Mouse (Mus musculus) heart, embryonic 11.5 days (tissue): ENCODE results near the gene Gm17359. TPM values are rescaled to one million over a fixed set of nuclear protein-coding genes. Genes with fewer than 3 reads are reported as not detected.

ENCODE experiments used
- ATAC-seq: fragments of 200-750 bp; cut with Nextera tagmentation; replicated peaks from 2 replicates; pipeline ENCODE4 v1.8.0; 2017; ENCODE audit warnings: moderate library complexity; ENCODE audit not compliant: insufficient number of reproducible peaks, low FRiP score, low TSS enrichment
- H3K27ac ChIP-seq: fragments of 300-500 bp; sonication (generic); 2 replicates; pipeline ENCODE4 v1.5.1; 2014; ENCODE audit warnings: mild to moderate bottlenecking, low read depth, low read length
- H3K27me3 ChIP-seq: fragments of 300-500 bp; sonication (generic); 2 replicates; pipeline ENCODE4 v1.6.1; 2014; ENCODE audit warnings: mild to moderate bottlenecking, low read length, mixed read lengths; ENCODE audit not compliant: control insufficient read depth, insufficient read depth
- H3K36me3 ChIP-seq: fragments of 300-500 bp; sonication (generic); 2 replicates; pipeline ENCODE4 v1.6.1; 2014; ENCODE audit warnings: mild to moderate bottlenecking, low read length, moderate library complexity, mixed read lengths; ENCODE audit not compliant: control insufficient read depth, insufficient read depth
- H3K4me1 ChIP-seq: fragments of 300-500 bp; sonication (generic); 2 replicates; pipeline ENCODE4 v1.6.1; 2014; ENCODE audit warnings: low read length; ENCODE audit not compliant: control insufficient read depth, insufficient read depth
- H3K4me2 ChIP-seq: fragments of 300-500 bp; sonication (generic); 2 replicates; pipeline ENCODE4 v1.6.1; 2014; ENCODE audit warnings: mild to moderate bottlenecking, moderate library complexity
- H3K4me3 ChIP-seq: fragments of 300-500 bp; sonication (generic); 2 replicates; pipeline ENCODE4 v1.5.1; 2014; ENCODE audit warnings: low read depth, low read length
- H3K9ac ChIP-seq: fragments of 300-500 bp; sonication (generic); 2 replicates; pipeline ENCODE4 v1.6.1; 2014; ENCODE audit warnings: mild to moderate bottlenecking, low read depth, low read length, moderate library complexity
- H3K9me3 ChIP-seq: fragments of 300-500 bp; sonication (generic); replicated peaks from 2 replicates; pipeline ENCODE4 v1.6.1; 2016; ENCODE audit warnings: low read length; ENCODE audit not compliant: control insufficient read depth
- WGBS: fragments of 180-500 bp; shearing (Covaris S2); extraction: QIAGEN DNeasy Blood & Tissue Kit; methylation state at CpG from one replicate; pipeline ENCODE4 v1.1.7; 2014; ENCODE audit not compliant: insufficient replicate concordance; 5-methylcytosine and 5-hydroxymethylcytosine counted together
- polyA plus RNA-seq: library from polyadenylated mRNA; unstranded; fragments of >200 nt; fragmentation: Nextera tagmentation; extraction: Ambion mirVana; gene quantifications from 2 replicates; pipeline ENCODE4 v1.2.1, GENCODE M21; 2014

The Gm17359 gene
- polyA plus RNA-seq = not detected in 2 replicates

DNA sequence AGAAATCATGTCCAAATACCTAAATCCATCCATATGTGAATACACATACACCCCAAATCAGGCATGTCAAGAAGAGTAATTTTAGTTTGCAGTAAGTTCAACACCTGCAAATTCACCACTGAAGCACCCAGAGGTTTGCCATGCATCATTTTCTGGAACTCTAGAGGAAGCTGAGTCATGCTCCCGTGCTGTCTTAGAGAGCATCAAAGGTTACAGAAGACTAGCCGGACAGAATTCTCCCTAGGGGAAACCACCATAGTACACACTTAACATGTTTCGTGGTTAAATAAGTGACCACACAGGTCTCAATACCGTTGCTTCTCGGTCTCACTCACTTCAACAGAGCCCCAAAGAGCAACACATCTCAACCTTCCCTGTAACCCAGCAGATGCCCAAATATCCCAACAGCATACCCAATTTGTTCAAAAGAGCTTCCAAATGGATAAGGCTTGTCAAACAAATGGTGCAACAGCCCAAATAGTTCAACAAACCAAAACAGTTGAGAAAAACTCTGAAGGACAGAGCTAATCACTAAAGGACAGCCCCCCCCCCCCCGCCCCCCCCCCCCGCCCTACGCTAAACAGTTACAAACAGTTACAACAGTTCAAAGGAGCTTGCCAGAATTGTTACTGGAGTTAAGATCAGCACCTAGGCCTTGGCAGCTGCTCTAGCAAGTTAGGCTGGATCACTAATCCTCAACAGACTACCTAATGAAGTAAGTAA is at the start of gene Gm17359:
Gm17359 (plus strand) TSS at position 618 of the 723 bp plus-strand sequence.
- H3K4me2 ChIP-seq = no peak within 1 kb of the TSS
- H3K9ac ChIP-seq = no peak within 1 kb of the TSS
- WGBS = 66% methylated on average over 8 of the region's 8 CpGs
- H3K4me1 ChIP-seq = no peaks in the 10 kb centered on the region
- no peaks in the 10 kb centered on the region for H3K9me3 ChIP-seq
- no peaks in the 10 kb centered on the region for H3K27me3 ChIP-seq
- no peak within 1 kb of the TSS for H3K27ac ChIP-seq
- no peak for ATAC-seq
- H3K36me3 ChIP-seq = no peaks in the 10 kb centered on the region
- H3K4me3 ChIP-seq = no peak within 1 kb of the TSS

DNA sequence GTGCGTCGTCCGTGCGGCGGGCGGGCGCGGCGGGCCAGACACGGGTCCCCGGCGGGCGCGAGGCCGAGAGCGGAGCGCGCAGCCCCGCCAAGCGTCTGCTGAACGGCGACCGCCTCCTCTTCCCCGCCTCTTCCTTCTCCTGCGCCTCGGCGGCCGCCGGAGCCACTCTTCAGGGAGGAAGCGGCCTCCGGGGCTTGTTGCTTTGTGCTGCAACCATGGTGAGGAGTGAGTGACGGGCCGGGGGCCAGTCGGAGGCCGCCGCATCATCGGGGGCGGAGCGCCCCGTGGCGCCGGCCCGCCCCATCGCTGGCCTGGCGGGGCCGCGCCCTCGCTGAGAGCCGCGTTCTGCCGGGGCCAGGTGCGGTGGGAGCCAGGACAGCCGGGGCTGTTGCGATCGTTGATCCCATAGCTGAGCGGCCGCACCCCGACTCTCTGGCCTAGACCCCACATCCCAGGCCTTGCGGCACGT is 49.3 kb upstream of the Gm17359 start:
- H3K4me1 ChIP-seq = peaks cover 18% of the 10 kb centered on the region
- peak overlapping the region; percentile 99 for H3K27ac ChIP-seq
- peak overlapping the region; percentile 83 for H3K4me2 ChIP-seq
- H3K9ac ChIP-seq = peak overlapping the region; percentile 94
- peak overlapping the region; percentile 85 for H3K4me3 ChIP-seq
- no peaks in the 10 kb centered on the region for H3K9me3 ChIP-seq
- ATAC-seq = peak; percentile 98
- no peaks in the 10 kb centered on the region for H3K36me3 ChIP-seq
- H3K27me3 ChIP-seq = no peaks in the 10 kb centered on the region
- under 1% methylated on average over 56 of the region's 60 CpGs for WGBS

DNA sequence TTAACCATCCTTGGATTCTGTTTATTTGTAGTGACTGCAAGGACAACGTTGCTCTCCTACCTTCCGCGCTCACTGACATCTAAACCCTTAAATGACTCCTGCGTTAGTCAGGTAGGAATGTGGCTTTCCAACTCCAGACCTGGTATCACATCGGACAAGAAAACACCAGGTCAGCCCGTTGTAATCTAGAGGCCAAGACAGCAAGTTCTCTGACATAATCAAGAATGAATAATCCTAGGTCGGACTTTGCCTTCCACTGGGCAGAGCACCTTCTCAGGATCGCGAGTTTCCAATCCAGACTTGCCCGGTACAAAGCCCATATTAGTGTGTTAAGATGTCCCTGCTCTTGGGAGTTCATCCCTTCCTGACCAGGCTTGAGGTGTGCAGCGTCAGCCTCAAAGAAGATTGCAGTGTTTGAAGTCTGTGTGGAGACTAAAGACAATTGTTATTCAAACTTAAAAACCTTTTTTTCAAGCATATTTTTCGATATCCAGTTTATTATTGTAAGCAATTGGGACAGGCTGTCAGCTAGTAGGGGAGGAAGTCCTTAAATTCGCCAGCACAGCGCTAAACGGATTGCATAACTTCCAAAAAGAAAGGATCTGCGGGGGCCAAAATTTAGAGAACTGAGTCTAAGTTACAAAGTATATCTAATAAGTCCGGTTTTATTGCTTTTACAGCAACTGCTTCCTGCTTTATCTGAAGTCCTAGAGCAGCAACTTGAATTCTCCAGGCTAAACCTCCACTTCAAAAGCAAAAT is 48.6 kb upstream of the Gm17359 start:
- Histone ChIP-seq H3K27ac (no peak overlapping the region; the same call in 1 of the 2 replicates), H3K4me1 (peaks cover 18% of the 10 kb centered on the region), H3K4me3 (peak overlapping the region; percentile 85), H3K36me3 (no peaks in the 10 kb centered on the region), H3K4me2 (peak overlapping the region; percentile 83), H3K9me3 (no peaks in the 10 kb centered on the region), H3K27me3 (no peaks in the 10 kb centered on the region), H3K9ac (peak overlapping the region; percentile 94)
- ATAC-seq = no peak
- 15% methylated on average over 17 of the region's 17 CpGs for WGBS

DNA sequence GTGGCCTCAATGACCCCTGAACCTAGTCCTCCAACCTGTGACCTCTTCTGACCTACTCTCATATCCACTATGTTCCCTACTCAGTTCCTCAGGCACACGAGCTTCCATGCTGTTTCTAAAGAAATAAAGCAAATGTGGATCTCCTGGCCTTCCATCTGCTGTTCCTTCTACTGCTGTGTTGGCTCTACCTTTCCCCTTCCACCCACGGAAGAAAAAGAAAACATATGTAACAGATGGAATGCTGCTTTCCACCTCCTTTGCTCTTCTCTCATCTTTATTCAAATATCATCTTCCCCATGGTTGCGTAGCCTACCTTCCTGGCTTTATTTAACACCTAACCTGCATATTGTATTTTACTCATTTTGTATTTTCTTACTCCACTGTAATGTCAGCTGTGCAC is 47.4 kb upstream of the Gm17359 start:
- H3K4me3 ChIP-seq = no peak overlapping the region
- ATAC-seq = no peak
- no peak overlapping the region for H3K9ac ChIP-seq
- H3K36me3 ChIP-seq = no peaks in the 10 kb centered on the region
- H3K9me3 ChIP-seq = no peaks in the 10 kb centered on the region
- H3K4me2 ChIP-seq = no peak overlapping the region
- peaks cover 13% of the 10 kb centered on the region for H3K4me1 ChIP-seq
- 79% methylated on average over 3 of the region's 3 CpGs for WGBS
- H3K27me3 ChIP-seq = no peaks in the 10 kb centered on the region
- no peak overlapping the region for H3K27ac ChIP-seq

DNA sequence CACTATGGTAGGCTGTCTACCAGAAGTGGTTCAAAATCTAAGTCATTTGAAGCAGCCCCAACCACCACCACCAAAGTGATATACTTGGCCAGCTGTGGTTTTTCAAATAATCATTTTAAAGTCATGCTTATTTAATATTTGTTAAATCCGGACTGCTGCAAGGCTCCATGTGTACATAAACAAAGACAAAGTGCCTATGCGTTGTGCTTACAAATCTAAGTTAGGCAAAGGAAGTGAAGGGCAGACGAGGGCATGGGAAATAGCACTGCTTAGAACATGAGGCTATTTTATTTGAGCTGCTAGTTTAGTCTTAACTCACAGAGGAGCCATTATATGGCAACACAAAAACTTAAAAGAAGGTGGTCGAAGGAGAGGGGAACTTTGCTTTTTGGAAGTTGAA is 43.4 kb upstream of the Gm17359 start:
- Histone ChIP-seq H3K36me3 (no peaks in the 10 kb centered on the region), H3K4me3 (no peak overlapping the region), H3K4me2 (no peak overlapping the region), H3K9ac (no peak overlapping the region), H3K27me3 (no peaks in the 10 kb centered on the region), H3K4me1 (no peaks in the 10 kb centered on the region), H3K9me3 (no peaks in the 10 kb centered on the region), H3K27ac (no peak overlapping the region)
- 61% methylated on average over 4 of the region's 4 CpGs for WGBS
- ATAC-seq = no peak

DNA sequence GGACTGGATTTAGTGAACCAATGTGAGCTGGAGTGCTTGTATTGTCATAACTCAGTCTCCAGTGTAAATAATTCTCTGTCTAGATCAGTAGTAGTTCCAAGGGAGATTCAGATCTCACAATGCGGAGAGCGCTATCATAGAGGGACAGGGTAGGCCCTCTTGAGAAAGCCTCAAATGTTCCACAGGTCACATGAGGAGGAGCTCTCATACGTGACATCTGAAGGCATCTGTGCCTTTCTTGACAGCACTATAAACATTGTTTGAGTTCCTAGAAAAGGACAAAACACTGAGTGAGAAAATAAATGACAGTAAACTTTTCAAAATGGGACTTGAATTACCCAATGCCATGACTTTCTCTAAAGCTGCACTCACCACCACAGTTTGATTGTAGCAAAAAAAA is 41.8 kb upstream of the Gm17359 start:
- Histone ChIP-seq H3K4me1 (no peaks in the 10 kb centered on the region), H3K36me3 (no peaks in the 10 kb centered on the region), H3K27me3 (no peaks in the 10 kb centered on the region), H3K9ac (no peak overlapping the region), H3K4me2 (no peak overlapping the region), H3K4me3 (no peak overlapping the region), H3K9me3 (no peaks in the 10 kb centered on the region), H3K27ac (no peak overlapping the region)
- WGBS = 84% methylated on average over 3 of the region's 3 CpGs
- ATAC-seq = no peak

DNA sequence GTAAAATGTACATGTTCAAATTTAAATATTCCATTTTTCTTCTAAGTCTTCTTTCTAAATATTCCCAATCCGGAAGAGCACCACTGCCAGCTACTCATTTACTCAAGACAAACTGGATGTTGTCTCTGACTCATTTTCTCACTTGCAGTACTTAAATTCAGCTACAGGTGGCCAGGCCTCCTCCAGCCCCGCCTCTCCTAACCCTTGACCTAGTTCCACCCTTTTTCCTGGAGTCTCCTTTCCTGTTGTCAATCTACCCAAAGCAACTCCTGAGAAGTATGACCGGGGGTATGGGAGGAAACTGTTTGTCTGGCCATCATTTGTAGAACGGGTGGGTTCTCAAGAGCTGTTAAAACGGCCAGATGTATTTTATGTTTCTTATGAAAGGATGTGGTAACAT is 40.4 kb upstream of the Gm17359 start:
- Histone ChIP-seq H3K9ac (no peak overlapping the region), H3K4me1 (no peaks in the 10 kb centered on the region), H3K27me3 (no peaks in the 10 kb centered on the region), H3K27ac (no peak overlapping the region), H3K36me3 (no peaks in the 10 kb centered on the region), H3K9me3 (no peaks in the 10 kb centered on the region), H3K4me2 (no peak overlapping the region), H3K4me3 (no peak overlapping the region)
- ATAC-seq = no peak
- WGBS = 63% methylated on average over 5 of the region's 5 CpGs

DNA sequence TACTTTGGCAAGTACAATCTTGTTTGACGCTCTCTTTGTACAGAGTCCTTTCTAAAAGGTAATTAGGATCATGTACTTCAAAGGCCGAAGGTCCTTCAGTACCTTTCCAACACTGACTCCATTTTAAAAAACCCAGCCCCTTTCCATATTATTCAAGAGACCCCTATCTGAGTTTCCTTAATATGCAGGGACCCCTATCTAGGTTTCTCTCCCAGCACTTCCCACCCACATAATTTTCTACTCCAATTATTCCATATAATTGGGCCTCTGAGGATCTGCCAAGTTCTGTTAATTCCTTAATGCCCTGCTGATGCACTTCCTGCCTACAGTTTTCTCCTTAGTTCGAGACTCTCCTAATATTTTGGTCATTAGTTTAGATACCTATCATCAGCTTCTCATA is 39.9 kb upstream of the Gm17359 start:
- 86% methylated on average over 3 of the region's 3 CpGs for WGBS
- no peak overlapping the region for H3K27ac ChIP-seq
- no peak overlapping the region for H3K4me2 ChIP-seq
- no peaks in the 10 kb centered on the region for H3K27me3 ChIP-seq
- no peaks in the 10 kb centered on the region for H3K9me3 ChIP-seq
- no peak for ATAC-seq
- no peak overlapping the region for H3K4me3 ChIP-seq
- H3K4me1 ChIP-seq = no peaks in the 10 kb centered on the region
- no peak overlapping the region for H3K9ac ChIP-seq
- no peaks in the 10 kb centered on the region for H3K36me3 ChIP-seq
